Mouse (Mus musculus) brain, embryonic 14.5 days (tissue): Measurements from ENCODE around the gene Gm43064.

Experiments used
- CTCF ChIP-seq: fragments of 200-500 bp; IDR thresholded peaks from 2 replicates; pipeline ENCODE4 v1.5.1; 2012; ENCODE audit warnings: inconsistent platforms, mild to moderate bottlenecking, moderate library complexity, borderline replicate concordance; ENCODE audit not compliant: insufficient read depth, insufficient read length; ENCODE audit errors: extremely low read depth
- POLR2A ChIP-seq: fragments of 200-500 bp; IDR thresholded peaks from 2 replicates; pipeline ENCODE4 v1.6.1; 2012; ENCODE audit warnings: mild to moderate bottlenecking, inconsistent platforms, borderline replicate concordance; ENCODE audit not compliant: poor library complexity, insufficient read depth, insufficient read length, severe bottlenecking; ENCODE audit errors: extremely low read depth

DNA sequence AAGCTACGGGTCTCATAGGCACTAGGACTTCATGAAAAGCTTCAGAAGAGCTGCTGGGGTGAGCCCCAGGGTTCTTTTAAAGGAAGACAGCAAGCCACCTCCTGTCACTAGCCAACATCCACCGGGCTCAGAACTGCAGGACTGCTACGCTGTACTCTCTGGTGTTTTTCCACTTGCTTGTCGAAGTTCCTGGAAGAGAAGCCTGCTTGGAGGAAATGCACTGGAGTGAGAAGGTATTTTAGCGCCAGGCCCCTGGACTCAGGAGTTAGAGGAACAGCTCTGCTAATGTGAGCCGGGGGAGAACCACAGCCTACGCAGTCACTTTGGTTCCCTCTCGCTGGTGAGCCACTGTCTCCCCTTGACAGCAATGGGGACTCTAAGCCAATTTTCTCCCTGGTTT, 6.5 kb upstream of the Gm43064 start:
- TF ChIP-seq CTCF = no peak
- no peak for TF ChIP-seq POLR2A
